Mouse (Mus musculus) forebrain, postnatal 0 days (tissue): ENCODE results near the gene Resp18. TPM values are rescaled to one million over a fixed set of nuclear protein-coding genes. Genes with fewer than 3 reads are reported as not detected.

Experiments used
- ATAC-seq: fragments of 200-750 bp; cut with Nextera tagmentation; 2 replicates; pipeline ENCODE4 v1.8.0; 2017; ENCODE audit warnings: mild to moderate bottlenecking, moderate library complexity
- DNase-seq: peaks from one replicate; pipeline ENCODE4 v3.0.0-alpha.2; 2015
- H3K27ac ChIP-seq: fragments of 300-500 bp; sonication (generic); 2 replicates; pipeline ENCODE4 v1.5.1; 2014; ENCODE audit warnings: low read depth, mild to moderate bottlenecking, antibody characterized with exemption, low read length, moderate library complexity, mixed read lengths
- H3K27me3 ChIP-seq: fragments of 300-500 bp; sonication (generic); 2 replicates; pipeline ENCODE4 v1.6.1; 2014; ENCODE audit warnings: mild to moderate bottlenecking, low read length, mixed read lengths; ENCODE audit not compliant: insufficient read depth
- H3K36me3 ChIP-seq: fragments of 300-500 bp; sonication (generic); 2 replicates; pipeline ENCODE4 v1.6.1; 2014; ENCODE audit warnings: mild to moderate bottlenecking, moderate library complexity; ENCODE audit not compliant: insufficient read depth
- H3K4me1 ChIP-seq: fragments of 300-500 bp; sonication (generic); 2 replicates; pipeline ENCODE4 v1.6.1; 2014; ENCODE audit warnings: antibody characterized with exemption; ENCODE audit not compliant: insufficient read depth
- H3K4me2 ChIP-seq: fragments of 300-500 bp; sonication (generic); 2 replicates; pipeline ENCODE4 v1.6.1; 2014; ENCODE audit warnings: low read depth, mild to moderate bottlenecking, moderate library complexity
- H3K4me3 ChIP-seq: fragments of 300-500 bp; sonication (generic); 2 replicates; pipeline ENCODE4 v1.5.1; 2014; ENCODE audit warnings: low read depth, low read length, mixed read lengths
- H3K9ac ChIP-seq: fragments of 300-500 bp; sonication (generic); 2 replicates; pipeline ENCODE4 v1.6.1; 2014; ENCODE audit warnings: mild to moderate bottlenecking
- H3K9me3 ChIP-seq: fragments of 300-500 bp; sonication (generic); 2 replicates; pipeline ENCODE4 v1.6.1; 2016; ENCODE audit warnings: low read length
- CTCF ChIP-seq: sonication (generic); IDR thresholded peaks from 2 replicates; pipeline ENCODE4 v1.5.1; 2016; ENCODE audit warnings: antibody characterized with exemption, control low read depth, low read depth
- WGBS: fragments of 180-500 bp; shearing (Covaris S2); extraction: QIAGEN DNeasy Blood & Tissue Kit; methylation state at CpG from one replicate; pipeline ENCODE4 v1.1.7; 2014; 5-methylcytosine and 5-hydroxymethylcytosine counted together
- polyA plus RNA-seq: library from polyadenylated mRNA; unstranded; fragments of >200 nt; fragmentation: Nextera tagmentation; extraction: Ambion mirVana; gene quantifications from 2 replicates; pipeline ENCODE4 v1.2.1, GENCODE M21; 2015
- total RNA-seq: library from RNA; depleted of rRNA; stranded (reverse); fragments of >200 nt; gene quantifications from 2 replicates; pipeline ENCODE4 v1.2.3, GENCODE M21; 2014; rRNA removed

Resp18 gene
- total and polyA plus RNA-seq, 2 experiments from 2014 or later: 170 to 186 TPM

DNA sequence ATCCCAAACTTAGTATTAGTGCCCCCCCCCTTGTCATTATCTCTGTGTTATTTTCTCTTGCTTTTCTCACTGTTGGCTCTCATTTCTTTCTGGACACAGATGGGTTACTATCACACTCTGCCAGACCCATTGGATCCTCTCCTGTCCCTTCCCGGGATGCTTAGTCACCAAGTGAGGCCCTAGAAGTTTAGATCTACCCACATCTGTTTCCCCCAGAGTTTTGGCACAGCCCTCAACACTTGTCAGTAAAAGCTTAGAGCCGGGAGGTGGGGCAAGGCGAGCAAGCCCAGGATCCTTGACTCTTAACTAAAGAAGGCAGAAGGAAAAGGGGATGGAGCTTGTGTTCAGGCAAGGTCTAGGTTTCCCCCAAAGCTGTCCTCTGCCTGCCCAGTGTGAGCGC is 49.1 kb downstream of the Resp18 start:
- H3K27ac ChIP-seq: no peak overlapping the region
- ATAC-seq (no peak), DNase-seq (no peak)
- no peaks in the 10 kb centered on the region for H3K9me3 ChIP-seq
- no peaks in the 10 kb centered on the region for H3K4me1 ChIP-seq
- 79% methylated on average over 4 of the region's 4 CpGs for WGBS
- no peak overlapping the region for H3K4me2 ChIP-seq
- no peak for TF ChIP-seq CTCF
- no peak overlapping the region for H3K4me3 ChIP-seq
- no peaks in the 10 kb centered on the region for H3K36me3 ChIP-seq
- H3K9ac ChIP-seq: no peak overlapping the region
- no peaks in the 10 kb centered on the region for H3K27me3 ChIP-seq

DNA sequence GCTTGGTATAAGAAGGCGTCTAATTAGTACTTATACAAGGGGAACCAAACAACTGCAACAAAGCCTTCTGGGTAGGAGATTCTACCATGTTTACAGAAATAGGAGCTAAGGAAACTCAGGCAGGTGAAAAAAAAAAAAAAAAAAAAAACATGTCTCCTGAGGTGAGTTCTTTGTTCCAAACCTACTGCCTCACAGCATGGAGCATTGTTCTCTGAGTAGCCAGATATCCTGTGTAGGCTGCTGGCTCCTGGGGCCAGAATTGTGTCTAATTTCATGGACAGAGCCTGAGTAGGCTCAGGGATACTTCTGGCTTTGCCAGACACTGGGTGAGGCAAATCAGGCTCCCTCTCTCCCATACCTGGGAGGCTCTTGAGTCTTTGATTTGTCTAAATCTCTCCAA is 50.6 kb downstream of the Resp18 start:
- H3K4me3 ChIP-seq: no peak overlapping the region
- WGBS: 71% methylated on average over 1 of the region's 1 CpGs
- H3K4me2 ChIP-seq: no peak overlapping the region
- ATAC-seq: no peak
- no peaks in the 10 kb centered on the region for H3K9me3 ChIP-seq
- H3K27me3 ChIP-seq: no peaks in the 10 kb centered on the region
- DNase-seq: no peak
- H3K4me1 ChIP-seq: no peaks in the 10 kb centered on the region
- H3K27ac ChIP-seq: no peak overlapping the region
- TF ChIP-seq CTCF: no peak
- no peak overlapping the region for H3K9ac ChIP-seq
- no peaks in the 10 kb centered on the region for H3K36me3 ChIP-seq

DNA sequence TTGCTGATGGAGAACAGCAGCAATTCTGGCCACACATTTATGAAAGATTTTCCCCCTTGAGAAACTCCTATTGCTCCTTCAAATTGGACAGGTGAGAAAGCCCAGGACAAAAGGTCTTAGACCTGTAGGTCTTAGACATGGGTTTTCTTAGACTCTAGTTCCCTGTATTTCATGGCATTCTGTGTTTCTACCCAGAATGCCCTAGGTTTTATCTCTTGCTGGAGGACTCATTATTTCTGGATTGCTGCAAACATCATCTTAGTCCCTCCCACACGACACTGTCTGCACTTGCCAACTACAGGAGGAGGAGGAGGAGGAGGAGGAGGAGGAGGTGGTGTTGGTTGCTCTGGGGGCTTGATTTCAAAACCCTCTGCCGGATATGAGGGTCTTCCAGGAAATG is 52.1 kb downstream of the Resp18 start:
- Histone ChIP-seq H3K27ac (no peak overlapping the region), H3K9ac (no peak overlapping the region), H3K9me3 (no peaks in the 10 kb centered on the region), H3K4me1 (no peaks in the 10 kb centered on the region), H3K36me3 (no peaks in the 10 kb centered on the region), H3K27me3 (peaks cover 5% of the 10 kb centered on the region; the same call in 1 of the 2 replicates), H3K4me2 (no peak overlapping the region), H3K4me3 (no peak overlapping the region)
- DNase-seq: no peak
- no peak for ATAC-seq
- no peak for TF ChIP-seq CTCF
- 64% methylated on average over 2 of the region's 2 CpGs for WGBS

DNA sequence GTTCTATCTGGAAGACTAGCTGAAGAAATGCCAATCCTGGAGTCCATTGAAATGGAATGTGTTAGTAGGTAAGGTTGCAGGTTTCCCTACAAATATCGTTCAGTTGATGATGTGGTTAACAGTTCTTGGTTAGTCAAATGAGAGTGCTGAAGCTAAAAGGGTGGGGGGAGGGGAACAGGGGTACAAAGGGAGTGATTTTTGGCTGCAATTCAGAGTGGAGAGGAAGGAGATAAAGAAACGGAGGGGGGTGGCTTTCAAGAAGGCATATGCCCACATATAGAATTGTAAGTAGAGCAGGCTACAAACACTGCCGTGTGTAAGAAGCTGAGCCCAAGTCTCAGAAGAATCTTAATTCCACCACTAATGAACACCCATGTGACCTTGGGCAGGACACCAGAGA is 52.7 kb downstream of the Resp18 start:
- Histone ChIP-seq H3K4me2 (no peak overlapping the region), H3K4me1 (no peaks in the 10 kb centered on the region), H3K27ac (no peak overlapping the region), H3K36me3 (no peaks in the 10 kb centered on the region), H3K9me3 (no peaks in the 10 kb centered on the region), H3K4me3 (no peak overlapping the region), H3K9ac (no peak overlapping the region), H3K27me3 (peaks cover 11% of the 10 kb centered on the region)
- no peak for DNase-seq
- 45% methylated on average over 3 of the region's 3 CpGs for WGBS
- no peak for TF ChIP-seq CTCF
- no peak for ATAC-seq

DNA sequence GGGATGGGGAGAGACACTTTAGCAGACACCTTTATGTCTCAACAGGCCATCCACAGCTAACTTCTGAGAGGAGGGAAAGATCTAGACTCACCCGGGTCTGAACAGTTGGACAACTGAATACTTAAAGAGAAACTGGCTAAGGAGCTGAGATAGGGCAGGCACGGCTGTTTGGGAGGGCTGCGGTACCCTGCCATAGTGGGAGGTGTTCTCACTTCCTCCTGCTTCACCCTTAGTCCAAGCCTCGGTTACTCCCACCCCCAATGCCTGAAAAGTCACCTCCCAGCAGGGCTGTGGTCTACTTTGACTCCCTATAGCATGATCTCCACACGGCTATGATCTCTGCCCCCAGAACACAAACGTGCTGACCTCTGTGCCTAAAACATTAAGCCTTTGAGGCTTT is 54.7 kb downstream of the Resp18 start:
- 64% methylated on average over 6 of the region's 6 CpGs for WGBS
- no peak for DNase-seq

DNA sequence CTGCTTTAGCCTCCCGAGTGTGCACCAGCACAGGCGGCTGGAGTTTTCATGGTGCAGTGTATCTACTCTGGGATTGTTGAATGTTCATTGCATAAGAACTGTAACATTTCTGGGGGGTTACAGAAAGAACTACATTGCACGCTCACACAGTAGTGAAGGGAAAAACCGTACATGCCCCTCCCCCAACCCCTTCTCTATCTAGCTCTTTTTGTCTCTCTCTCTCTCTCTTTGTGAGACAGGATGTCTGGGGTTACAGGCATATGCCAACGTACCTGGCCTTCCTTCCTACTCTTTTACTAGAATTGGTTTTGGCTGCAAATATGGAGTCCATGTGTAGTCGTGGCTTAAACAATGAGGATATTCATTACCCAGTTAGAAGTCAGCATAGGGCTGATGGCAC is 55.3 kb downstream of the Resp18 start:
- H3K9me3 ChIP-seq: no peaks in the 10 kb centered on the region
- TF ChIP-seq CTCF: no peak
- WGBS: 85% methylated on average over 6 of the region's 6 CpGs
- H3K36me3 ChIP-seq: no peaks in the 10 kb centered on the region
- peaks cover 4% of the 10 kb centered on the region for H3K4me1 ChIP-seq
- no peak overlapping the region for H3K4me3 ChIP-seq
- no peak overlapping the region for H3K27ac ChIP-seq
- H3K9ac ChIP-seq: no peak overlapping the region
- no peak overlapping the region for H3K4me2 ChIP-seq
- H3K27me3 ChIP-seq: peaks cover 20% of the 10 kb centered on the region
- ATAC-seq: no peak
- DNase-seq: no peak

More for the DNA sequence above, 54.7 kb downstream of the Resp18 start:
- peaks cover 20% of the 10 kb centered on the region for H3K27me3 ChIP-seq
- H3K9me3 ChIP-seq: no peaks in the 10 kb centered on the region
- H3K4me3 ChIP-seq: no peak overlapping the region
- peaks cover 4% of the 10 kb centered on the region for H3K4me1 ChIP-seq
- no peak overlapping the region for H3K9ac ChIP-seq
- ATAC-seq: no peak
- H3K4me2 ChIP-seq: no peak overlapping the region
- H3K36me3 ChIP-seq: no peaks in the 10 kb centered on the region
- H3K27ac ChIP-seq: no peak overlapping the region
- no peak for TF ChIP-seq CTCF

Other genes with a start within 250 kb of the Resp18 start
- gene Nhej1, start 153.2 kb downstream of the Resp18 start, total RNA-seq: 3.6 and 4.2 TPM in 2 replicates
- 3.9 and 4.9 TPM in 2 replicates for gene Nhej1, start 153.2 kb downstream of the Resp18 start, polyA plus RNA-seq
- not detected in 2 replicates for gene Slc23a3, start 144.5 kb downstream of the Resp18 start, total RNA-seq
- gene Slc23a3, start 144.5 kb downstream of the Resp18 start, polyA plus RNA-seq: not detected in 2 replicates
- 47.1 and 50.3 TPM in 2 replicates for gene Cnppd1, start 135.7 kb downstream of the Resp18 start, total RNA-seq
- 57.3 and 58.3 TPM in 2 replicates for gene Cnppd1, start 135.7 kb downstream of the Resp18 start, polyA plus RNA-seq
- 141 and 181 TPM in 2 replicates for gene Retreg2, start 135.6 kb downstream of the Resp18 start, total RNA-seq
- gene Retreg2, start 135.6 kb downstream of the Resp18 start, polyA plus RNA-seq: 108 and 121 TPM in 2 replicates
- 33.1 and 43.5 TPM in 2 replicates for gene Zfand2b, start 109.8 kb downstream of the Resp18 start, total RNA-seq
- 44.9 and 48.4 TPM in 2 replicates for gene Zfand2b, start 109.8 kb downstream of the Resp18 start, polyA plus RNA-seq
- gene Abcb6, start 98.0 kb downstream of the Resp18 start, total RNA-seq: 40.7 and 42.5 TPM in 2 replicates
- 46.0 and 52.5 TPM in 2 replicates for gene Abcb6, start 98.0 kb downstream of the Resp18 start, polyA plus RNA-seq
- 17.9 and 22.2 TPM in 2 replicates for gene Ankzf1, start 86.3 kb downstream of the Resp18 start, total RNA-seq
- 12.5 and 13.5 TPM in 2 replicates for gene Ankzf1, start 86.3 kb downstream of the Resp18 start, polyA plus RNA-seq
- 53.2 and 76.1 TPM in 2 replicates for gene Atg9a, start 86.2 kb downstream of the Resp18 start, total RNA-seq
- gene Atg9a, start 86.2 kb downstream of the Resp18 start, polyA plus RNA-seq: 47.2 and 57.9 TPM in 2 replicates
- 15.0 and 18.5 TPM in 2 replicates for gene Glb1l, start 67.6 kb downstream of the Resp18 start, total RNA-seq
- 10.3 and 12.4 TPM in 2 replicates for gene Glb1l, start 67.6 kb downstream of the Resp18 start, polyA plus RNA-seq
- 102 and 109 TPM in 2 replicates for gene Stk16, start 67.6 kb downstream of the Resp18 start, total RNA-seq
- gene Stk16, start 67.6 kb downstream of the Resp18 start, polyA plus RNA-seq: 95.6 and 102 TPM in 2 replicates
- 54.8 and 58.5 TPM in 2 replicates for gene Tuba4a, start 58.5 kb downstream of the Resp18 start, total RNA-seq
- 76.9 and 87.1 TPM in 2 replicates for gene Tuba4a, start 58.5 kb downstream of the Resp18 start, polyA plus RNA-seq
- 0.46 TPM in 1 of 2 replicates, not detected in the other for gene A630095N17Rik, start 46.3 kb downstream of the Resp18 start, total RNA-seq
- gene A630095N17Rik, start 46.3 kb downstream of the Resp18 start, polyA plus RNA-seq: 0.34 TPM in 1 of 2 replicates, not detected in the other
- 32.2 and 39.7 TPM in 2 replicates for gene Dnajb2, start 42.0 kb downstream of the Resp18 start, total RNA-seq
- 37.4 and 47.0 TPM in 2 replicates for gene Dnajb2, start 42.0 kb downstream of the Resp18 start, polyA plus RNA-seq
- 58.2 and 68.7 TPM in 2 replicates for gene Ptprn, start 13.9 kb downstream of the Resp18 start, total RNA-seq
- 21.5 and 31.5 TPM in 2 replicates for gene Ptprn, start 13.9 kb downstream of the Resp18 start, polyA plus RNA-seq
- 135 and 164 TPM in 2 replicates for gene Dnpep, start 39.6 kb upstream of the Resp18 start, total RNA-seq
- 140 and 156 TPM in 2 replicates for gene Dnpep, start 39.6 kb upstream of the Resp18 start, polyA plus RNA-seq
- gene Des, start 81.9 kb upstream of the Resp18 start, total RNA-seq: 1.0 and 1.4 TPM in 2 replicates
- 1.2 TPM in 2 replicates for gene Des, start 81.9 kb upstream of the Resp18 start, polyA plus RNA-seq
- gene Speg, start 96.9 kb upstream of the Resp18 start, total RNA-seq: 44.4 and 56.3 TPM in 2 replicates
- gene Speg, start 96.9 kb upstream of the Resp18 start, polyA plus RNA-seq: 17.8 and 20.6 TPM in 2 replicates
- 57.3 and 68.3 TPM in 2 replicates for gene Gmppa, start 157.5 kb upstream of the Resp18 start, total RNA-seq
- gene Gmppa, start 157.5 kb upstream of the Resp18 start, polyA plus RNA-seq: 64.0 and 64.9 TPM in 2 replicates
- gene Asic4, start 172.0 kb upstream of the Resp18 start, total RNA-seq: 21.2 and 21.4 TPM in 2 replicates
- 6.3 and 7.7 TPM in 2 replicates for gene Asic4, start 172.0 kb upstream of the Resp18 start, polyA plus RNA-seq
- 65.9 and 80.4 TPM in 2 replicates for gene Chpf, start 200.9 kb upstream of the Resp18 start, total RNA-seq
- 55.5 and 56.8 TPM in 2 replicates for gene Chpf, start 200.9 kb upstream of the Resp18 start, polyA plus RNA-seq
- 54.8 and 58.0 TPM in 2 replicates for gene Tmem198, start 201.1 kb upstream of the Resp18 start, total RNA-seq
- gene Tmem198, start 201.1 kb upstream of the Resp18 start, polyA plus RNA-seq: 61.2 and 70.8 TPM in 2 replicates
- 28.4 and 43.7 TPM in 2 replicates for gene Obsl1, start 228.0 kb upstream of the Resp18 start, total RNA-seq
- 18.7 and 22.9 TPM in 2 replicates for gene Obsl1, start 228.0 kb upstream of the Resp18 start, polyA plus RNA-seq
- gene Inha, start 228.7 kb upstream of the Resp18 start, total RNA-seq: 24.5 and 26.6 TPM in 2 replicates
- 19.6 and 24.8 TPM in 2 replicates for gene Inha, start 228.7 kb upstream of the Resp18 start, polyA plus RNA-seq
- gene Stk11ip, start 243.1 kb upstream of the Resp18 start, total RNA-seq: 25.8 and 34.7 TPM in 2 replicates
- 12.1 and 14.3 TPM in 2 replicates for gene Stk11ip, start 243.1 kb upstream of the Resp18 start, polyA plus RNA-seq